Mouse (Mus musculus) cerebellum, adult 2 months (tissue): ENCODE measurements at regions not wholly inside any gene's neighbourhood (a gene's known extent, or its start where the extent isn't known, plus 50 kb on each side); places are given as distances from the start of the nearest gene placed in this dataset.

ENCODE experiments used
- CTCF ChIP-seq: fragments of 200-500 bp; IDR thresholded peaks from 2 replicates; pipeline ENCODE4 v1.5.1; 2011; ENCODE audit warnings: low read depth, mild to moderate bottlenecking, control low read depth, low read length, moderate library complexity, borderline replicate concordance; ENCODE audit not compliant: insufficient read depth
- POLR2A ChIP-seq: fragments of 200-500 bp; IDR thresholded peaks from 2 replicates; pipeline ENCODE4 v1.6.1; 2011; ENCODE audit warnings: low read length, control low read depth, borderline replicate concordance; ENCODE audit not compliant: insufficient read depth

DNA sequence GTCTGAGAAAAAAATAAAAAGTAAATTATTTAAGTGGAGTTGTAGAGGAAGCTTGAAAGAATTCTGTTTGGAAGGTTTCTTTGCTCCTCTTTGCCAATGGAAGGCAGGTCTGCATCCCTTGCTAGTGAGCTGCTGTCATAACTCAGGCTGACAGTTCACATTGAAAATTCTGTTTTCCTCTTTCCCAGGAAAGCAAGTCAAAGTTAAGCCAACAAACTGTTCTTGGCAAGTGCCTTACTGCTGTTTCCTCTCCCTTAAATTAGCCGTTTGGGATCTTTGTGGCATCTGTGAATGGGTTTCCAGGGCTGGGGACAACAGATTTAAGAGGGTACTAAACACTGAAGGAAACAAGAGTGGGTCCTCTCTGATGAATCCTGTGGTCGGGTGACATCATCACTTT, 261.2 kb downstream of the Pou4f1 start:
- TF ChIP-seq POLR2A (no peak), CTCF (no peak)
